ENCODE assay signal across 12 mouse cellular contexts in the genomic region with DNA sequence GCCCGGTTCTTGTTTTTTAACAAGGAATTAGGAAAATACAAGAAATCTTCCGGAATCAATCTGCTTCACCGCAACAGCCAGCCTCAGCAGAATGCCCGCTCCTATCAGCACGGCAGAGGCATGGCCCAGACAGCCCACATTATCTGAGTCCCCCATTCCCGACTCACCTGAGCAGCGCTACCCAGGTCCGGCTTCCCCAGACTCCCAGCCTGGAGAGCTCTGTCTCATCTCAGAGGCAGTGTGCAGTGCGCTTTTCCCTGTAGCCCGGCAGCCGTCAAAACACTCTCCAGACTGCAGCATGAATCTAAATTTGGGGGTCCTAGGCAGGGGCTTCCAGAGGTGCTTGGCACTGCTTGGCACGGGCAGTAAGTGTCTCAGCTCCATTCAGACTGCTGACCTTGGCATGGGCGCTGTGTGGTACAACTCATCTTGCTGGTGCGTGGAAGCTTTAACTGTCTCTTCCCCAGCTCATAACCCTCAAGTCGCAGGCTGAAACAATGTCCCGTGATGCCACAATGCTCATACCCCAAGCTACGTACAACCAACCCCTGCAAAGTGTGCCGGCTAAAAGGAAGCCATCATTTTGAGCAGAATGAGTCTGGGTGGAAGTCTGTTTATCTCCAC.
DNase-seq lines count a peak whose midpoint lies in the region; ATAC-seq and TF ChIP-seq lines count a peak whose summit lies in the region.
"Had no signal": no experiment of that assay in that cellular context is flagged by ENCODE, and none has a peak within 500 bp of the region (broad histone marks: within the 10 kb centered on the region; RNA-seq: fewer than 3 reads in every experiment).

No protein-coding gene starts in this region.

- WGBS in forebrain, embryonic 14.5 days = 81% methylated on average over 18 of the region's 18 CpGs
- WGBS in forebrain, embryonic 13.5 days = 79% methylated on average over 18 of the region's 18 CpGs
- 58% methylated on average over 18 of the region's 18 CpGs for WGBS in embryonic facial prominence, embryonic 12.5 days
- WGBS in midbrain, embryonic 16.5 days = 53% methylated on average over 18 of the region's 18 CpGs

- no peak for ATAC-seq in forebrain, embryonic 14.5 days
- ATAC-seq in forebrain, embryonic 13.5 days = no peak
- ATAC-seq in embryonic facial prominence, embryonic 12.5 days (ENCODE audit: insufficient number of reproducible peaks, insufficient read depth, low FRiP score, low TSS enrichment) = no peak
- peak; percentile 76 for ATAC-seq in midbrain, embryonic 16.5 days

- no peaks in the 10 kb centered on the region for H3K9me3 ChIP-seq in forebrain, embryonic 14.5 days (replicated peaks; ENCODE audit: control insufficient read depth, low read length)
- H3K9me3 ChIP-seq in forebrain, embryonic 13.5 days (replicated peaks) = no peaks in the 10 kb centered on the region
- no peaks in the 10 kb centered on the region for H3K9me3 ChIP-seq in embryonic facial prominence, embryonic 12.5 days
- H3K9me3 ChIP-seq in midbrain, embryonic 16.5 days (replicated peaks; ENCODE audit: control insufficient read depth, low read length, poor library complexity, severe bottlenecking) = no peaks in the 10 kb centered on the region

- no peak overlapping the region for H3K4me3 ChIP-seq in forebrain, embryonic 14.5 days (ENCODE audit: low read depth, low read length)
- no peak overlapping the region for H3K4me3 ChIP-seq in forebrain, embryonic 13.5 days
- no peak overlapping the region for H3K4me3 ChIP-seq in embryonic facial prominence, embryonic 12.5 days
- H3K4me3 ChIP-seq in layer of hippocampus, adult 2 months = peak overlapping the region; percentile 52
- peak overlapping the region; percentile 32 for H3K4me3 ChIP-seq in midbrain, embryonic 16.5 days (ENCODE audit: low read depth, low read length)

- no peak overlapping the region for H3K27ac ChIP-seq in forebrain, embryonic 14.5 days (ENCODE audit: low read depth, low read length)
- H3K27ac ChIP-seq in forebrain, embryonic 13.5 days = no peak overlapping the region
- H3K27ac ChIP-seq in embryonic facial prominence, embryonic 12.5 days = 0 out of 2 replicates have a peak overlapping the region, but pooled peaks have one; percentile 7
- H3K27ac ChIP-seq in layer of hippocampus, adult 2 months = peak overlapping the region; percentile 90
- H3K27ac ChIP-seq in midbrain, embryonic 16.5 days (ENCODE audit: low read length) = peak overlapping the region; percentile 78

- no peaks in the 10 kb centered on the region for H3K27me3 ChIP-seq in forebrain, embryonic 14.5 days (replicated peaks; ENCODE audit: control insufficient read depth, insufficient read depth, low read length)
- no peaks in the 10 kb centered on the region for H3K27me3 ChIP-seq in forebrain, embryonic 13.5 days
- H3K27me3 ChIP-seq in embryonic facial prominence, embryonic 12.5 days = no peaks in the 10 kb centered on the region
- H3K27me3 ChIP-seq in midbrain, embryonic 16.5 days (ENCODE audit: control insufficient read depth, insufficient read depth, low read depth, low read length) = no peaks in the 10 kb centered on the region

- H3K36me3 ChIP-seq in forebrain, embryonic 14.5 days (ENCODE audit: control insufficient read depth, insufficient read depth, low read length) = no peaks in the 10 kb centered on the region
- H3K36me3 ChIP-seq in forebrain, embryonic 13.5 days (ENCODE audit: poor library complexity, severe bottlenecking) = no peaks in the 10 kb centered on the region
- H3K36me3 ChIP-seq in embryonic facial prominence, embryonic 12.5 days = no peaks in the 10 kb centered on the region
- H3K36me3 ChIP-seq in midbrain, embryonic 16.5 days (ENCODE audit: control insufficient read depth, insufficient read depth, low read length) = no peaks in the 10 kb centered on the region
- H3K36me3 ChIP-seq: G1E had no signal

- DNase-seq in forebrain, embryonic 14.5 days (ENCODE audit: low spot score) = no peak
- peak; percentile 17 to 50 for DNase-seq in layer of hippocampus, adult 2 months (ENCODE audit: low spot score in 2 of 2)
- no peak for DNase-seq in adrenal gland, postnatal 25 days
- DNase-seq in kidney, adult 9 months = no peak
- no peak for DNase-seq in cerebellum, postnatal 25 days
- DNase-seq: cerebellum, adult 11-12 months; kidney, adult 11 months; lung, postnatal 36 days had no signal

- H3K9ac ChIP-seq in forebrain, embryonic 14.5 days (ENCODE audit: low read length) = 0 out of 2 replicates have a peak overlapping the region, but pooled peaks have one; percentile 26
- H3K9ac ChIP-seq in forebrain, embryonic 13.5 days = no peak overlapping the region; the same call in 1 of the 2 replicates
- no peak overlapping the region for H3K9ac ChIP-seq in embryonic facial prominence, embryonic 12.5 days
- H3K9ac ChIP-seq in midbrain, embryonic 16.5 days (ENCODE audit: low read depth, low read length) = peak overlapping the region; percentile 59

- H3K4me1 ChIP-seq in forebrain, embryonic 14.5 days (ENCODE audit: control insufficient read depth, insufficient read depth, low read length) = peaks cover 7% of the 10 kb centered on the region
- peaks cover 26% of the 10 kb centered on the region for H3K4me1 ChIP-seq in forebrain, embryonic 13.5 days
- H3K4me1 ChIP-seq in embryonic facial prominence, embryonic 12.5 days = peaks cover 29% of the 10 kb centered on the region; the same call in 1 of the 2 replicates
- peaks cover 26% of the 10 kb centered on the region for H3K4me1 ChIP-seq in midbrain, embryonic 16.5 days (ENCODE audit: control insufficient read depth, insufficient read depth, low read length)

- H3K4me2 ChIP-seq in forebrain, embryonic 14.5 days (ENCODE audit: low read length) = no peak overlapping the region
- H3K4me2 ChIP-seq in forebrain, embryonic 13.5 days = no peak overlapping the region
- peak overlapping the region; percentile 8; the same call in 1 of the 2 replicates for H3K4me2 ChIP-seq in embryonic facial prominence, embryonic 12.5 days (replicated peaks)
- H3K4me2 ChIP-seq in midbrain, embryonic 16.5 days (ENCODE audit: low read length) = peak overlapping the region; percentile 37

- no peak for TF ChIP-seq CTCF in layer of hippocampus, adult 2 months (conservative IDR thresholded peaks at IDR 0.05)

Comparison
In these comparisons a context has a peak if more than half of its experiments do, and no peak if none do; other contexts are left out.
1. H3K9ac ChIP-seq: peak in forebrain, embryonic 14.5 days (single experiment) and midbrain, embryonic 16.5 days (single experiment); none in forebrain, embryonic 13.5 days (single experiment) and embryonic facial prominence, embryonic 12.5 days (single experiment).
2. DNase-seq: peak in layer of hippocampus, adult 2 months (2 of 2); none in forebrain, embryonic 14.5 days (single experiment), adrenal gland, postnatal 25 days (single experiment), kidney, adult 9 months (single experiment) and cerebellum, postnatal 25 days (0 of 2).
3. H3K27ac ChIP-seq: peak in embryonic facial prominence, embryonic 12.5 days (single experiment), layer of hippocampus, adult 2 months (single experiment) and midbrain, embryonic 16.5 days (single experiment); none in forebrain, embryonic 14.5 days (single experiment) and forebrain, embryonic 13.5 days (single experiment).
4. H3K4me2 ChIP-seq: peak in embryonic facial prominence, embryonic 12.5 days (single experiment) and midbrain, embryonic 16.5 days (single experiment); none in forebrain, embryonic 14.5 days (single experiment) and forebrain, embryonic 13.5 days (single experiment).
5. H3K4me3 ChIP-seq: peak in layer of hippocampus, adult 2 months (single experiment) and midbrain, embryonic 16.5 days (single experiment); none in forebrain, embryonic 14.5 days (single experiment), forebrain, embryonic 13.5 days (single experiment) and embryonic facial prominence, embryonic 12.5 days (single experiment).